Mouse (Mus musculus) gastrocnemius, postnatal 4 days (tissue): Measurements from ENCODE around the gene Ptprt. TPM values are rescaled to one million over a fixed set of nuclear protein-coding genes. Genes with fewer than 3 reads are reported as not detected.
"Not testable (repeated sequence)": the region's sequence is repeated elsewhere in the genome, so short reads cannot be mapped to it uniquely, and the experiment has no call there.

Source experiments
- DNase-seq, 2 experiments: peaks; one replicate each; pipeline ENCODE4 v3.0.0; 2021 to 2022; ENCODE audit warnings: low spot score in 2 of 2, mixed read lengths in 2 of 2
- total RNA-seq, 2 experiments: library from RNA; stranded (reverse); gene quantifications; 2 replicates each; pipeline ENCODE4 v1.2.3; 2021

The Ptprt gene
- total RNA-seq, 2 experiments from 2014 or later = 1.3 to 2.5 TPM

DNA sequence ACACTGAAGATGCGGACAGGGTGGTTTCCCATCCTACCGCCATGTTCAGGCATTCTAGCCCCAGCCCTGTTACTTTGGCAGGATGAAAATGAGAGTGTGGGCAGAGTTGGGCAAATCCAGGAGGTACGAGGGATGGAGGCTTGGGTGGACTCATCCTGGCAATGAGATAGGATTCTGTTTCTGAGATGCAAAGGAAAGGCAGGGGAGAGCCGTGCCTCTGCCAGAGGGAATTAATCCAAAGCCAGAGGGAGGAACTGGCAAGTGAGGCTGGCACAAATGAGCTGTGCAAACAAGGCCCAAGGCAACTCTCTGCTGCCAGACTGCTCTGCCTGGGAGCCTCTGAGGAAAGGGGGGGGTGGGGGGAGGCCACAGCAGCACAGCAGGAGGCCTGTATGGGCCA is 441.4 kb downstream of the Ptprt start:
- no peak for DNase-seq

DNA sequence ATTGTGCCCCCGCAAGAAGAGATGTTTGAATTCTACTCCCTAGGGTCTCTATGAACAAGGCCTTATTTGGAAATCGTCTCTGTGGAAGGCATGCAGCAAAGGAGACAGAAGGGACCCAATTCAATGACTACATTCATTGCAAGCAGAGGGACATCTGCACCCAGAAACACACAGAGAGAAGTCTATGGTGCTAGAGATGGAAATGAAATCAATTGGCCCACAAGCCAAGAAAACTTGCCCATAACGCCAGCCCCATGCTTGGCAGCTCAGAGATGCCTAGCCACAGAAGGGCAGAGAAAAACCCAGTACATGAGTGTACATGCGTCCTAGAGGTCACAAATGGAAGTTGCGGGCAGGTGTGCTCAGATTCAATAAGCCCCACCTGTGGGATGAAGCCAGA is 443.1 kb downstream of the Ptprt start:
- DNase-seq = no peak

DNA sequence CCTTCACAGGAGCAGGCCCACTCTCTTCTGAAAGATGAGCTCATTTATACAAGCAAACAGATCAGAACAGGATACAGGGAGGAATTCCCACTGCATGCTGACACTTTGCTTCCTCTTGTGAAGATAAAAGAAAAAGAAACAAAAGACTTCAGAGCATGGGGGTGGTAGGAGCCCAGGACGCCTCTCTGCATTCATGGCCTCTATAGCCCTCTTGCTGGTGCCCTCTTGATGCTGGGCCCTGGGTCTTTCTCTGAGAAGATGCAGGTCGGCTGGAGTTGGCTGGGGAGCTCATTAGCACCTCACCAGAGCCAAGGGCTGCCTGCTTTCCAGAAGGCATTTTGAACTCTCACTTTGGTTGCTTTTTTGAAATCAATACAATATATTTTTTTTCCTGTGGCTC is 448.6 kb downstream of the Ptprt start:
- DNase-seq = no peak

DNA sequence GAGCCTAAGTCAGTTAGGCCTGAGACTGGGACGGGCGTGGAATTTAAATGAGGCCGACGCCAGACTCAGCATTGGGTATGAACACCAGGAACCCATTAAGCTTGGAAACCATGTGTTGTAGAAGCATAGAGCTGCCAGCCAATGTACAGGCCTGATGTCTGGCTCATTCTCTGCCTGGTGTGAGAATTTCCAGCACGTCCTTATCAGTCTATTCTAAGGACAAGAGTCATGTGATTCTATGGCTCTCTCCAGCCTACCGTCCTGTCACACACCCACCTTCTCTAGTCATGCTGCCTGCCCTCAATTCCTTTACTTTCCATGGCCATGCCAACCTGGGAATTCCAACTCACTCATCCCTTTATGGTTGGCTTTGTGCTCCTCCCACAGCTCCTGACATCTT is 450.4 kb downstream of the Ptprt start:
- DNase-seq = no peak

DNA sequence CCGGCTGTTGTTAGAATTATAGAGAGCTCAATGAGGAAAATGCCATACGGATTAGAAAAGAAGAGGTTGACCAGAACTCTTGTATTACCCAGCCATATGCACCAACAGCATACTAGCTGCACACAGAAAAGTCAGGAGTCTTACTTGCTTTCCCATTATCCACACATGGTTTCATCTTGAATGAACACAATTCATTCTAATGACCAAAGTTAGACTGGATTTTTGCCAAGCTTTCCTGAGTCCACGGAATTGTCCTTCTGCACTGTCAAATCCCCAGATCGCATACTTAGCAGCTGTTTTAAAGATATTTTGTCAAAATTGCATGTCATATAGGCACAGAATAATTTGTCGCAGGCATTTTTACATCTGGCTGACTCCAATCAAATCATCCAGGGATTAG is 463.6 kb downstream of the Ptprt start:
- no peak for DNase-seq

DNA sequence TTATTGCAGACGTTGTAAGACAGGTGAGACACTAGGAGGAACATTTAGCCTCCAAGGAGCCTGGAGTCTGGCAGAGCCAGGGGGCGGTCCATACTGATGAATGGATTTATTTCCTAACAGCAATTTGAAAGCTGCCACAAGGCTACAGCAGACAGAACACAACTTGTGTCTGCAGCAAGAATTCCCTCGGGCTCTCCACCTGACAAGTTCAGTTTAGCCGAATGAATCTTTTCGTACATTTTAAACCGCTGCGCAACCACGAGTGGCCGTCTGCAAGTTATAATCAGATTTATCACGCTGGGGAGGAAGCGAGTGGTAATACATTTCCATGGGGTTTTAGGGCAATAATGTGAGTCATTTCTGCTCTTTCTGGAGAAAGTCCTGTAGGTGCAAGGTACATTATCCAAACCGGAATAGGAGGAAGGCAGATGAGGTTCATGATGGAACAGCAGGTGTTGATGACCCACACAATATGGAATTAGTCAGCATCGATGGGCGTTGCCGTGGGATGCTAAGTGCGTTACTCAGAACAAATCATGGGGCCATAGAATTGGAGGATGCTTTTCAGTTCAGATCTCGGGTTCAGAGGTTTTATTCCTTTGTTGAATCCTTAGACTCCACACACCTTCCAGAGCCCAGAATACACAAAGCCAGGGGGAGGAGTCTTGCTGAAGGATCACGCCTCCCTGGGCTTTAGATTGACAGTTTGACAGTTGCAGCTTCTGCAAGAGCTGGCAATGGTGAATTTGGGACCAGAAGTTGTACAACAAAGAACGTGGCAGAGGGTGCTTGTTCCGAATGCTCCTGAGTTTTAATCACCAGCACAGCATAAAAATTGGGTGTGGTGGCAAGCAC is 478.1 kb downstream of the Ptprt start:
- no peak for DNase-seq

DNA sequence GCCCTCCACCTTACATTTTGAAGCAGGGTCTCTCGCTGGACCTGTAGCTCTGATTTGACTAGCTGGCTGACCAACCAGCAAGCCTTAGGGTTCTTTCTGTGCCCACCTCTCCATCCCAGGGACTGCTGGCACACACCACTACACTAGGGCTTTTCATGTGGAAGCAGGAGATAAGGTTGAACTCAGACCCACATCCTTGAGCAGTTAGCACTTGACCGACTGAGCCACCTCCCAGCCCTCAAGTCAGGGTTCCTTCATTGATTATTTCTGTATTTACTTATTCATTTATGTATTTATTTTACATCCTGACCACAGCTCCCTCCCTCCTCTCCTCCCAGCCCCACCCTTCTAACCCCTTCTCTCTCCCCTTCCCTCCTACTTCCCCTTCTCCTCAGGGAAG is 479.1 kb downstream of the Ptprt start:
- no peak for DNase-seq

DNA sequence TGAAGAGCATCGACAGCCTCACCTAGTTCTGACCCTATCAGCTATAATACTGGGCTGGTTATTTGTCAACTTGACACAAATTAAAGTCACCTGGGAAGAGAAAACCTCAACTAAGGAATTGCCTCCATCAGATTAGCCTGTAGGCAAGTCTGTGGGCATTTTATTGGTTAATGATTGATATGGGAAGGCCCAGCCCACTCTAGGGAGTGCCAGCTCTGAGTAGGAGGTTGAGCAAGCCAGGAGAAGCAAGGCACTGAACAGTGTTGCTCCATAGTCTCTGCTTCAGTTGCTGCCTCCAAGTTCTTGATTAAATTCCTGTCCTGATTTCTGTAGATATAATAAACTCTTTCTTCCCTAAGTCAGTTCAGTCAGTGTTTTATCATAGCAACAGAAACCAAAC is 488.4 kb downstream of the Ptprt start:
- DNase-seq = no peak

DNA sequence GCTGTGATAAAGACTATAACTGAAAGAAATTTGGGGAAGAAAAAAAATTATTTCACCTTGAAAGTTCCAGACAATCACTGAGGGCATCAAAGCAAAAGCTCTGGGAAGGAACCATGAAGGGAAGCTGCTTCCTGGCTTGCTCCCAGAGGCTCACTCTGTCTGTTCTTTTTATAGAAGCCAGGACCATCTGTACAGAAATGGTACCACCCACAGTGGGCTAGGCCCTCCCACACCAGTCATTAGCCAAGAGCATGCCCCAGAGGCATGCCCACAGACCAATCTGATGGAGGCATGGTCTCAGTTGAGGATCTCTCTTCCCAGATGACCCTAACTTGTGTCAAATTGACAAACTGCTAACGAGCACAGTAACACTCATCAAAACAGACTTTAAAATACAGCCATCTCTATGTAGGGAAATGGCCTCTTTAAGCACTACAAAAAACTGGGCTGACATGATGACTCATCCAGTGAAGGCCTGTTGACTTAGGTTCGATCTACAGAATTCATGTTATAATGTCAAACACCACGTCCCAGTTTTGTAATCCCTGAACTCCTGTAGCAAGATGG is 519.0 kb downstream of the Ptprt start:
- no peak for DNase-seq

DNA sequence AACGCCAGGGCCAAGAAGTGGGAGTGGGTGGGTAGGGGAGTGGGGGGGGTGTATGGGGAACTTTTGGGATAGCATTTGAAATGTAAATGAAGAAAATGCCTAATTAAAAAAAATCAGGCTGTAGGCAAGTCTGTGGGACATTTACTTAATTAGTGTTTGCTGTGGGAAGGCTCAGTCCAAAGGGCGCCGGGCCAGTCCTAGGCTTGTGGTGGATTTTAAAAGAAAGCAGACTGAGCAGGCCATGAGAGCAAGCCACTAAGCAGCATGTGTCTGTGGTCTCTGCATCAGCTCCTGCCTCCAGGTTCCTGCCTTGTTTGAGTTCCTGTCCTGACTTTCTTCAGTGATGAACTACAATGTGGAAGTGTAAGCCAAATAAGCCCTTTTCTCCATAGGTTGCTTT is 524.8 kb downstream of the Ptprt start:
- not testable (repeated sequence) for DNase-seq

DNA sequence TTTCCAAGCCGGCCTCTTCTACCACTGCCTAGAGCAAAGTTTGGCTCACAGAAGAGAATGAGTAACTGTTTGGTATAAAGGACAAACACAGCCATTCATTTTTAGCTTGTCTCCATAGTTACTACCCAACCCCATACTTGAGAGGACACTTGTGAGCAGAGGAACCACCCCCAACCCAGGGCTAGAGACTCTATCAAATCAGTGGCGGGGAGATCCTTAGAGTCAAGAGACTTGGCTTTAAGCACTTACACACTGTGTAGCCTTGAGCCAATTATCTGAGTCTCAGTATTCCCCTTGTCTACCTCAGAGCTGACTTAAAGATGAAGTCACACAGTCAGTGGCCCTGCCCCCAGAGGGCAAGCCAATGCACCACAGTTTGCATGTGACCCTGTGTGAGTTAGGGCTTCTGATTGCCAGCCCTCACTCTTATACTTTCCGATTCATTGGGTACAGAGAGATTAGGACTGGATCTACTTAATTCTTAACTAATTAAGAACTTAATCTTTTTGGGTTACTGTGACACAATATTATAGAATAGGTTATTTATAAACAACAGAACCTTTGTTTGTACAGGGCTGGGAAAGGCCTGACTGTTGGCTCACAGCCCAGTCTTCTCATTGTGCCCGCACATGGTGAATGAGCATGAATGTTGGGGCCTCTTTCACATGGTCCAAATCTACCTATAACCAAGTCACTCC is 529.2 kb downstream of the Ptprt start:
- no peak for DNase-seq

DNA sequence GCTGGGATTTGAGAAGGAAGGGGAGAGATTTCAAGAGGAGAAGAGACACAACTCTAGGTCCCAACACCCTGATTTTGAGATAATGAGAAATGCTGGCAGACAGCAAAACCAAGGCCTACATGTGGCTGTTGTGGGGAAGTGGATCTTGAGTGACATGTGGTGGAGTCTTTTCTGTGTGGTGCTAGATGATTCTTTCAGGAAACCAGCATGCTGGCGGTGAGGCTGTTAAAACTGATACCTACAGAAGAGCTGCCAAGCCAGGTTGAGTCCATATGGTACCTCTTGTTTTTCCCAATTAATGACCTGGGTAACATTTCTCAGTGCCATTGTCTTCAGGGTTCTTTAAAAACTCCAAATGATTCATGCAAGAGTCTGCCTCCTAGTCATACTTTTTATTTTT is 531.1 kb downstream of the Ptprt start:
- DNase-seq = no peak

DNA sequence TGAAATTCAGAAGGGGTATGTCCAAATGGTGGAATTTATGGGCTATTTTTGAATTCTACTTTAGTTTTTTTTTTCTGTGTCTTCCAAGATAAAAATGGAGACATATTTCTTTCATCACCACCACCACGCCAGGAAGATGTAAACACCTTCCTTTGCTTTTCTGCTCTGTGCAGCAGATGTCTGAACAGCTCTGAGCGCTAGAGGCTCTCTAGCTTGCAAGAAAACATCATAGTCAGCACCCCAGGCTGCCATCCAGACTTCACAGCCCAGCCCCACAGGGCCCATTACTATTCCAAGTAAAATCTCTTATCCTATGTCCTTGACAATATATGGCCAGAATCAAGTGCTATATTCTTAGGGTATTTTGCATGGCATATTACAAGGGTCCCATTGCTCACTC is 542.9 kb downstream of the Ptprt start:
- no peak for DNase-seq

DNA sequence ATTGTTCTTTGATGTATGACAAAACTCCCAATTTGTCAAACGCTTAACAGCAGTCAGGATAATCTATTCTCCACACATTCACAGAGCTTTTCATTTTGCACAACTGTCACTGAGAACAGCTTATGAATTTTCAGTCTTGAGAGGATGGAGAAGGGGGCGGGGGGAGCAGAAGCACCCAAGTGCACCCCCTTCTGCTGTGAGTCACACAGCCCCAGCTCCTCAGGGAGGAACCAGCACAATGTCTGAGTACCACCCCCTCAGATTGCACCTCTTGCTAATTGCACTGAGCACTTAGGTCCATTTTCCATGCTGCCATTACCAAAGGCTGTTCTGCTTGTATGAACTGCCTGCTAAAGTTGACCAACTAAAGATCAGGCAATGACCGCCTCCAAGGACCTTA is 578.6 kb downstream of the Ptprt start:
- no peak for DNase-seq

DNA sequence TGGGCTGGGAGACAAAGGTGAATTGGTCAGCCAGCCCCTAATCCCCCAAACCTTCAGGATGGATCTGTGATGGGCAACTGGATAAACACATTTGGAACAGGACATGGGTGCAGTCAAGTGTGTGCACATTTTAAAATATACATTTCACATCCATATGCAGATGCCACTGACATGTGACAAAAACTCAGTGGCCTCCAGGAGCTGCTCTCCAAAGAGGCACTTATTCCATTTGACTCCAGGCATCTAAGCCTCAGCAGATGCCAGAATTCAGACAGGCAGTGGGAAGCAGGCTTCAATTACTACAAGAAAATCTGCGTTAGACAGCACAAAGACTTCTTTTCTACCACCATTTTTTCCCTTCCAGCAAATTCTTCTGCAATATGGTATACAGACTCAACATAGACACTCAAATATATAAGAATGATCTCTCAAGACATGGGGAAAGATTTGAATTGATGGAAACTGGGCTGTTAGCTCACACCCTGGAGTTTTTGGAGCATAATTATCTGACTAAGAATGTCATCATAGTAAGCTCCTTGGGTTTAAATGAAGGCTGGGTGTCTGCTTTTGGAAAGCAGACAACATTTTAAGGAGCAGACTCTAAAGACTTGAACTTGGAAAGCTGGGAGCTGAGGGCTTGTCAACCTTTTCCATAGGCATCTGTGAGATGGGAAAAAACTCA is 580.1 kb downstream of the Ptprt start:
- no peak for DNase-seq

DNA sequence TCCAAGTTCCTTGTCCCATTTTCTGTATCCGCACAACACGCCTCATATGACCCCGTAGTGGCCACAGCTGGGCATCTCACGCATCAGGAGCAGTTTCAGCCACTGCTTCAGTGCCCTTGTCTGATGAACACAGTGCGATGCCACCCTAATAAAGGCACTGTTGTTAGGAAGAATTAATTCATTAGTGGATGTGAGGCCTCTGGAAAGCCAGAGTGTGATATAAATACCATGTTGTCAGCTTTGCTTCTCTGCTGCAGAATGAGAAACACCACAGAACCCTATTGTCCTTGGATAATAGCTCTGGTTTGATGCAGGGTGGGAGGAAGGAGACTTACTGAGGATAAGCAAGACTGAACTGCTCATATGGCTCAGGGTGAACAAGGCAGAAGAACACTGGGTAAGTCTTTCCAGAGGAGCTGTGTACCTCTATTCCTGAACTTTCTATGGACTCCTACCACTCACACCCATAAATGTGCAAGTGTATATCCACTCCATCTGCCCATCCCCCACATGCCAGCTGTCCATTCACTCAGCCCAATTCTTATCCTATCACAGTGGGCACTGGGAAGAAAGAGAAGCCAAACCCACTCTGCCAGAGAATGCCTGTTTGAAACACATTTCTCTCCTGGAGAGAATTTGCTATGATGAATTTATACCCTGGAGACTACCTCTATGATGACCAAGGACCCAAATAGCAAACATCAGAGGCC is 582.2 kb downstream of the Ptprt start:
- DNase-seq = no peak

DNA sequence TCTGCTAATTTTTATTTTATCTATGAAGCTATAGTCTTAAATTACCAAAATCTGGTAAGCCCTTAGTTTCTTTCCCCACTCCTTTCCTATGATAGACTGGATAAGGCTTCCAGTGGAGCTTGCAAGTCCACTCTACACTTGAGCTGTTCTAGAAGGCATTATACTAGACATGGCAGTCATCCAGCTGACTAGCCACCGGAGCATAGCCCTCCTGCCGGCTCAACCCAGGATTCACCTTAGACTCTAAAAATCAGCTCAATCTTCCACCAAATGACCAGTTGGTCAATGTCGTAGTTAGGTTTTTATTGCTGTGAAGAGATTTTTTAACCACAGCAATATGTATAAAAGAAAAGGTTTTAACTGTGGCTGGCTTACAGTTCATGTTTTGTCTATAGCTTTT is 608.1 kb downstream of the Ptprt start:
- DNase-seq = no peak

DNA sequence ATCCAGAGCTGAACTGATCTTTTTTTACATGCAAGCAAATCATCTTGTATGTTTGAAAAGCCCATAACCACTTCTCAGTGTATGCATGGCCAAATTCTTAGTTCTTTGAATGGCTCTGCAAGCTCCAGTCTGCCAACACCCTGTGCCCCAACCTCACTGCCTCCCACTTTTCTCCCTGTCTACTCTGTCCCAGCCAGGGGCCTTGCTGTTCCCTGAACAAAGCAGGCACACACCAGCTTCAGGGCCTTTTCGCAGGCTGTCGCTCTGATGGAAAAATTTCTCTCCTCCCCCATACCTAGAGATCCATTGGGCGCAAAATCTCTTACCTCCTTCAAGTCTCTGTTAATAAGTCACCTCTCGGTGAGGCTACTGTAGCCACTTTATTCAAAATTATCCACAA is 610.7 kb downstream of the Ptprt start:
- DNase-seq = no peak

DNA sequence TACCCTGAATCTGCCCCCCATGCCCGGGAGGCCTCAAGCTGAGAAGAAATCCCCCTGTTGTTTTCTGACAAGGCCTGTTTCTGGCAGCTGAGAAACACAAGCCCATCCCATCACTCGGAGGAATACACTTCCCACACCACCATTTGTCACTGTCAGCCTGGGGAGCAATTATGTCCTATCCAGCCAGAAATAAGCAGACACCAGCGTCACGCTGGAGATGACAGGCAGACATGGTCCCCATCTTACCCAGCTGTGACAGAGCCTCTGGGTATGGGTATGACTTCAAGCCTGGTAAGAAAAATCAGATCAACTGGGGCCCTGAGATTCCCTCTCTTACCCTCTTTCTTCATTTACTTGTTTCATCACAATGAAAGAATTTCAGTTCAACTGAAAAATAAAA is 625.3 kb downstream of the Ptprt start:
- no peak for DNase-seq

DNA sequence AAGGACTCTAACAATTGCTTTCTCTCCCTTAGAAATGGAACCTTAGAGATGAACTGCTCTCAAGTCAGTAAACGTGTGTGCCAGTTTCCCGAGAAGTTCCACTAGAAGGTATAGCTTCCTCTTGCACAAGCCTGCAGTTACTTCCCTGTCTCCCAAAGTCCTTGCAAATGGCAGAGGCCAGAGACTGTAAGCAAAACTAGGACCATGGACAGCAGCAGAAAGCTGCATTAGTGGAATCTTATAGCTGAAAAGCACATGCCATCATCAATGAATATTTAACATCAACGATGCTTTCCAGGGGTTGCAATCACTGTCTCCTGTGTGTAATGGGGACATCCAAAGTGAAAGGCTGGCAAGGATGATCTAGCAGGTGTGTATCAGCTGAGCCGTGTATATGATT is 629.3 kb downstream of the Ptprt start:
- no peak for DNase-seq

DNA sequence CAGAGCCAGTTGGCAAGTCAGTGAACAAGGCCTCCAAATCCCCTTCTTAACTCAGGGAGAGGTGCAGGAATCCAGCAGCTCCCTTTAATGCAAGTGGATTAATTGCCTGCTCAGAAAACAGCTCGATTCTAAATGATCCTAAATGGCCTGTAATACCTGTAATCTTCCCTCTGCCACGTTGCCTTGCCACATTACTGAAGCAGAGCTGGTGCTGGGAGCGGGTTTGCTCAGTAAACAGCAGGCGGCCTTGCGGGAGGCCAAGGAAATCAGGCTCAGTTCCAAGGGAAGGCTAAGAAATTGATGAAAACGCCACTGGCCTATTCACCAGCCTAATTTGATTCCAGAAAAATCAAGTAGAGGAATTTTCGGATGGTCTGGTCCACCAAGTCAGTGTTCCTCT is 659.9 kb downstream of the Ptprt start:
- no peak for DNase-seq
